Mouse (Mus musculus): ENCODE measurements around the gene Rps6. TPM values are rescaled to one million over a fixed set of nuclear protein-coding genes. Genes with fewer than 3 reads are reported as not detected.
A peak's percentile ranks its signal among the peaks of the same experiment; 100 is the strongest.

The Rps6 gene
- polyA plus RNA-seq, 1 experiment from 2014 or later: 768 TPM

GRCm38 (mm10) chr4:86881178-86881577 is 24.0 kb upstream of the Rps6 start:
- Histone ChIP-seq H3K4me3 (replicated peaks) (no peak overlapping the region), H3K9ac (no peak overlapping the region), H3K4me2 (no peak overlapping the region), H3K27ac (no peak overlapping the region), H3K4me1 (peaks cover 10% of the 10 kb centered on the region; the same call in 1 of the 2 replicates), H3K27me3 (no peaks in the 10 kb centered on the region), H3K9me3 (replicated peaks) (no peaks in the 10 kb centered on the region), H3K36me3 (no peaks in the 10 kb centered on the region)
- no peak for ATAC-seq (replicated peaks; ENCODE audit: low FRiP score)
- 84% methylated on average over 4 of the region's 4 CpGs for WGBS

GRCm38 (mm10) chr4:86879477-86879876 is 22.3 kb upstream of the Rps6 start:
- ATAC-seq (replicated peaks; ENCODE audit: low FRiP score): no peak
- WGBS: 86% methylated on average over 2 of the region's 2 CpGs
- Histone ChIP-seq H3K9me3 (replicated peaks) (no peaks in the 10 kb centered on the region), H3K9ac (no peak overlapping the region), H3K27me3 (0 out of 2 replicates have a peak, but pooled peaks cover 5% of the 10 kb centered on the region), H3K27ac (no peak overlapping the region), H3K4me1 (peaks cover 14% of the 10 kb centered on the region; the same call in 1 of the 2 replicates), H3K4me2 (no peak overlapping the region), H3K36me3 (no peaks in the 10 kb centered on the region), H3K4me3 (replicated peaks) (no peak overlapping the region)

DNA sequence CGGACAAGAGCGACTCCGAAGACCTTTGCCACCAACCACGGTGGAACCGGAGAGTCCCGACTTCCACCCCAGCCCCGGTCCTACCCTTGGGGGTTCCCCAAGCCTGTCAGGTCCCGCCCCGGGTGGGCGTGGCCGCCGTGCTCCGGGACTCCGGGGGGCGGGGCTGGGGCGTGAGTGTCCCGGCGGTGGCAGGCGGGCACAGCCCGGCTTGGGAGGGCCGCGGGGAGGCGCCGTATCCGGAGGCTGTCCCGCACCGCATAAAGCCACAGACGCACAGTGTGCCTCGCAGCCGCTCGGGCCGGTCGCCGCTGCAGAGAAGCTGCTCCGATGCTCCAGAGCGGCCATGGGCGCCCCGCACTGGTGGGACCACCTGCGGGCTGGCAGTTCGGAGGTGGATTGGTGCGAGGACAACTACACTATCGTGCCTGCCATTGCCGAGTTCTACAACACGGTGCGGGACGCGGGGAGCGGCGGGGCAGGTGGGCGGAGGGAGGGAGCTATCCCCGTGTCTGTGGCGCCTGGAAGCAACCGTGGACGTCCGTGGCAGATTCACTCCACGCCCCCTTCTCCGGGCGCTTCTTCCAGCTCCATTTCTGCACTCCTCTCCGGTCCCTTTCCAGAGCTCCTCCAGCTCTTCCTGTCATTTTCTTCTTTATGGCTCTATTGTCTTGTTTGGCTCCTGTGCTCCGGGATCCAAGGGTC is 17.1 kb upstream of the Rps6 start, which contains the start of gene Acer2:
Gene Acer2 (plus strand): TSS at position 251 of the 702 bp plus-strand sequence.
- Histone ChIP-seq H3K4me1 (peaks cover 16% of the 10 kb centered on the region), H3K9me3 (replicated peaks) (no peaks in the 10 kb centered on the region), H3K4me3 (replicated peaks) (peak within 1 kb of the TSS; percentile 66), H3K9ac (peak within 1 kb of the TSS; percentile 74), H3K27ac (peak within 1 kb of the TSS; percentile 15), H3K4me2 (peak within 1 kb of the TSS; percentile 90), H3K27me3 (0 out of 2 replicates have a peak, but pooled peaks cover 5% of the 10 kb centered on the region), H3K36me3 (no peaks in the 10 kb centered on the region)
- under 1% methylated on average over 60 of the region's 60 CpGs for WGBS
- ATAC-seq (replicated peaks; ENCODE audit: low FRiP score): peak; percentile 97

GRCm38 (mm10) chr4:86873072-86873471 is 15.9 kb upstream of the Rps6 start:
- no peaks in the 10 kb centered on the region for H3K9me3 ChIP-seq (replicated peaks)
- 0 out of 2 replicates have a peak, but pooled peaks cover 5% of the 10 kb centered on the region for H3K27me3 ChIP-seq
- no peak overlapping the region for H3K9ac ChIP-seq
- H3K27ac ChIP-seq: no peak overlapping the region
- no peak for ATAC-seq (replicated peaks; ENCODE audit: low FRiP score)
- peaks cover 16% of the 10 kb centered on the region for H3K4me1 ChIP-seq
- WGBS: 57% methylated on average over 4 of the region's 4 CpGs
- no peak overlapping the region for H3K4me3 ChIP-seq (replicated peaks)
- H3K4me2 ChIP-seq: no peak overlapping the region
- H3K36me3 ChIP-seq: no peaks in the 10 kb centered on the region

GRCm38 (mm10) chr4:86871988-86872387 is 14.8 kb upstream of the Rps6 start:
- H3K9ac ChIP-seq: no peak overlapping the region
- H3K27me3 ChIP-seq: 0 out of 2 replicates have a peak, but pooled peaks cover 5% of the 10 kb centered on the region
- no peak overlapping the region for H3K4me3 ChIP-seq (replicated peaks)
- no peaks in the 10 kb centered on the region for H3K36me3 ChIP-seq
- ATAC-seq (replicated peaks; ENCODE audit: low FRiP score): no peak
- no peak overlapping the region for H3K27ac ChIP-seq
- H3K4me2 ChIP-seq: no peak overlapping the region
- H3K9me3 ChIP-seq (replicated peaks): no peaks in the 10 kb centered on the region
- peaks cover 16% of the 10 kb centered on the region for H3K4me1 ChIP-seq

DNA sequence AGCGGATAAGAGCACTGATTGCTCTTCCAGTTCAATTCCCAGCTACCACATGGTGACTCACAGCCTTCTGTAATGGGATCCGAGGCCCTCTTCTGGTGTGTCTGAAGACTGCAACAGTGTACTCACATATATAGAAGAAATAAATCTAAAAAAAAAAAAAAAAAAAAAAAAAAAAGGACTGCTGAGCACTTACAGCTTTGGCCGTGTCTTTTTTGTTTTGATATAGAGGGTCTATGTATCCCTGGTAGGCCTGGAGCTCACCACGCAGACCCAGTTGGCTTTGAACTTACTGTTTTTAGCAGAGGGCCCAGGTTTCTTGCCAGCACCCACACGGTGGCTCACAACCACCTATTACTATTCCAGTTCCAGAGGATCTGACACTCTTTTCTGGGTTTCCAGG is 6.9 kb upstream of the Rps6 start:
- Histone ChIP-seq H3K27ac (no peak overlapping the region), H3K36me3 (no peaks in the 10 kb centered on the region), H3K4me2 (no peak overlapping the region), H3K4me1 (no peaks in the 10 kb centered on the region), H3K4me3 (replicated peaks) (no peak overlapping the region), H3K9me3 (replicated peaks) (no peaks in the 10 kb centered on the region), H3K9ac (no peak overlapping the region), H3K27me3 (no peaks in the 10 kb centered on the region)
- ATAC-seq (replicated peaks; ENCODE audit: low FRiP score): no peak
- WGBS: 82% methylated on average over 5 of the region's 5 CpGs

DNA sequence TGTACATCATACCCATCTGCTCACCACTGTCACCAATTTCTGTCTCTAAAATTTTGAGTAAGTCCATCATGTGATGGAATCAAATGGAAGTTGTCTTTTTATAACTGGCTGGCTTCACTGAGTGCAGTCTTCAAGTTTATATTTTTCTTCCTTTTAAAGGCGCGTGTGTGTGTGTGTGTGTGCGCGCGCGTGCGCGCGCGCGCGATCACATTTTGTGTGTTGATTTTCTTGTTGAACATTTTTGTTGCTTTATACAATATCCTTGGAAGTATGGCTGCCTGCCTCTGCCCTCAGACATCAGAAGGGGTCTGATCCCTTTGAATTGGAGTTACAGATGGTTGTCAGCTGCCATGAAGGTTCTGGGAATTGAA is 843 bp upstream of the Rps6 start:
- Histone ChIP-seq H3K9ac (peak overlapping the region; percentile 68), H3K9me3 (replicated peaks) (no peaks in the 10 kb centered on the region), H3K4me3 (replicated peaks) (peak overlapping the region; percentile 94), H3K36me3 (peaks cover 25% of the 10 kb centered on the region), H3K4me2 (peak overlapping the region; percentile 80), H3K27me3 (no peaks in the 10 kb centered on the region), H3K4me1 (peaks cover 17% of the 10 kb centered on the region), H3K27ac (no peak overlapping the region)
- 59% methylated on average over 12 of the region's 12 CpGs for WGBS
- no peak for ATAC-seq (replicated peaks; ENCODE audit: low FRiP score)

DNA sequence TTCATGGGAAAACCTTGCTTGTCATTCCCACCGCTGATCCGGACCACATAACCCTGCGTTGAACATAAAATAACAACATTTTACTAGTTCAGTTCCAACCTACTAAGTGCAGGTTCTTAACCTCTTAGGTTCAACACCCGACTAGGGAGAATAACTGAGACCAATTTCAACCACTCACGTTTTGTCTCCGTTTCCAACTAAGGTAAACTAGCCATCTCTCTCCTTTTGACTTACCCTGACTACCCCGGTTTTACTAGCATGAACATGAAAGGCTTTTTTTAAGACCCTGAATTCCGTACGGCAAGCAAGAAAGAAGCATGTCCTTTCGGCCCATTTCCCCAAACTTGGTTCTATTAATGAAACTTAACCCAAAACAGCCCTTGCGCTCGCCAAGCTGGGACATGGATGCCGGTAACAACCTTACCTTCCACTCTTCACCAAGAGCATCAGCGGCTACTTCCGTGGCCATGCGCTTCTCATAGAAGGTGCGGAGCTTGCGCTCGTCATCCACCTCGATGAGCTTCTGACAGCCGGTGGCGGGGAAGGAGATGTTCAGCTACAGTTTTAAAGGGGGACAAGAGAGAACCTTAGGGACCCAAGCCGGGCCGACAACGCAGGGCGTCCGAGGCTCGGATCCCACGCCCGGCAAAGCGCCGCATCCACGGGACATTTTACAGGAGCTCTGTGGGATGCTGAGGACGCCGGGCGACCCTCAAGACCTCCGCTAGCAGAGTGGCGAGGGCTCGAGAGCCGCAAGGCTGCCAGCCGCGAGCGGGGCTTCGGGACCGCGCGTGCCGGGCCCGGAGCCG is 704 bp downstream of the Rps6 start:
- Histone ChIP-seq H3K27me3 (no peaks in the 10 kb centered on the region), H3K9ac (peak overlapping the region; percentile 99), H3K36me3 (peaks cover 39% of the 10 kb centered on the region), H3K4me1 (peaks cover 17% of the 10 kb centered on the region), H3K4me2 (peak overlapping the region; percentile 67), H3K9me3 (replicated peaks) (no peaks in the 10 kb centered on the region), H3K4me3 (replicated peaks) (peak overlapping the region; percentile 94), H3K27ac (peak overlapping the region; percentile 97)
- 1% methylated on average over 50 of the region's 50 CpGs for WGBS
- ATAC-seq (replicated peaks; ENCODE audit: low FRiP score): no peak

DNA sequence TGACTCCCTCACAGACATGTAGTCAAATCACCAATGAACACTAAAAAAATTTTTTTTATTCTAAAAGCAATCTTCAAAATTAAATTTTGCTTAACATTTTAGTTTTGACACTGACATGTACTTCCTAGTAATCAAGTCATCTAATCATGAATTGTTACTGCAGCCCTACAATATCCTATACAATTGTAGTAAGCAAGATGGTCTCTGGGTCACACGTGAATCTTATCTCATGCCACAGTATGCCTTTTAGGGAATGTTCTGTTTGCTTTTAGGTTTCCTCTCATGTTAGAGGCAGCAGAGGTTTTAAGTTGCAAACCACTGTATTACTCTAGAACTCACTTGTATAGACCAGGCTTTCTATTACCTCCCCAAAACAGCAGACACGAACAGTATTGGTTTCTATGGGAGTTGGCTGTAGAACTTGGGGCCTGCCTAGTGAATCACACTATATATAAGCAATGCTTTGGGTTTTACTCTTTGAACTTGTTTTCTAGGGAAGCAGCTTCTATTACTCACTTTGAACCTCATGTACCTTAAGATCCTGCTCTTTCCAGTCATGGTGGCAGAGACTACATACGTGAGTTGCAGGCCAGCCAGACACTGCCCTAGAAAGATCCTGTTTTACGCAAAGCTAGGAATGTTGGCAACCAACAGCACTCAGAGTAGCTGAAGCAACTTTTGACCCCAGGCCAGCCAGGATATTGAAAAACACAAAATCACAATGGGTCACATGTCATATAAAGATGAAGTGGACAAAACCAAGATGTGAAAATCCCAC is 4.2 kb downstream of the Rps6 start:
- ATAC-seq (replicated peaks; ENCODE audit: low FRiP score): no peak
- no peak overlapping the region for H3K4me2 ChIP-seq
- H3K9me3 ChIP-seq (replicated peaks): no peaks in the 10 kb centered on the region
- no peak overlapping the region for H3K9ac ChIP-seq
- peaks cover 15% of the 10 kb centered on the region for H3K4me1 ChIP-seq
- H3K4me3 ChIP-seq (replicated peaks): no peak overlapping the region
- peak overlapping the region; percentile 51; the same call in 1 of the 2 replicates for H3K27ac ChIP-seq
- H3K36me3 ChIP-seq: peaks cover 51% of the 10 kb centered on the region
- no peaks in the 10 kb centered on the region for H3K27me3 ChIP-seq
- WGBS: 86% methylated on average over 4 of the region's 4 CpGs

- no peak overlapping the region for H3K9ac ChIP-seq
- ATAC-seq (replicated peaks; ENCODE audit: low FRiP score): no peak
- no peaks in the 10 kb centered on the region for H3K9me3 ChIP-seq (replicated peaks)
- 63% methylated on average over 3 of the region's 3 CpGs for WGBS
- peaks cover 61% of the 10 kb centered on the region for H3K36me3 ChIP-seq
- H3K27ac ChIP-seq: 0 out of 2 replicates have a peak overlapping the region, but pooled peaks have one; percentile 37
- H3K4me2 ChIP-seq: no peak overlapping the region
- H3K4me3 ChIP-seq (replicated peaks): no peak overlapping the region
- H3K27me3 ChIP-seq: no peaks in the 10 kb centered on the region
- peaks cover 12% of the 10 kb centered on the region for H3K4me1 ChIP-seq
Measured at GRCm38 (mm10) chr4:86852018-86852417, 5.2 kb downstream of the Rps6 start.

GRCm38 (mm10) chr4:86851331-86851730 is 5.9 kb downstream of the Rps6 start:
- Histone ChIP-seq H3K4me2 (no peak overlapping the region), H3K27ac (0 out of 2 replicates have a peak overlapping the region, but pooled peaks have one; percentile 37), H3K27me3 (no peaks in the 10 kb centered on the region), H3K36me3 (peaks cover 65% of the 10 kb centered on the region), H3K9ac (no peak overlapping the region), H3K4me3 (replicated peaks) (no peak overlapping the region), H3K4me1 (peaks cover 12% of the 10 kb centered on the region), H3K9me3 (replicated peaks) (no peaks in the 10 kb centered on the region)
- 80% methylated on average over 2 of the region's 2 CpGs for WGBS
- ATAC-seq (replicated peaks; ENCODE audit: low FRiP score): no peak; the same call in 1 of the 2 replicates

Measured in kidney, embryonic 15.5 days (tissue).